Mouse (Mus musculus) CH12.LX (cell line): ENCODE results near the gene 1110008L16Rik.

Experiments
- BHLHE40 ChIP-seq: IDR thresholded peaks from 2 replicates; pipeline ENCODE4 v1.6.1; 2011; ENCODE audit warnings: mild to moderate bottlenecking, low read depth, low read length, improper control_type of control experiment
- CTCF ChIP-seq, 2 experiments: IDR thresholded peaks in 1 of 2; conservative IDR thresholded peaks in 1 of 2; 2 replicates each; pipeline ENCODE4 v1.5.1; 2011 to 2012; ENCODE audit warnings: low read depth in 2 of 2, low read length in 2 of 2, improper control_type of control experiment in 1 of 2, inconsistent platforms in 1 of 2, mild to moderate bottlenecking in 1 of 2, moderate library complexity in 1 of 2
- MAFK ChIP-seq: IDR thresholded peaks from 2 replicates; pipeline ENCODE4 v1.6.1; 2011; ENCODE audit warnings: low read length, improper control_type of control experiment; ENCODE audit not compliant: insufficient replicate concordance
- RAD21 ChIP-seq: IDR thresholded peaks from 2 replicates; pipeline ENCODE4 v1.6.1; 2011; ENCODE audit warnings: low read depth, mild to moderate bottlenecking, low read length, improper control_type of control experiment, moderate library complexity
- ZMIZ1 ChIP-seq: IDR thresholded peaks from 2 replicates; pipeline ENCODE4 v1.6.1; 2012; ENCODE audit warnings: low read depth, mild to moderate bottlenecking, inconsistent platforms, low read length, improper control_type of control experiment

DNA sequence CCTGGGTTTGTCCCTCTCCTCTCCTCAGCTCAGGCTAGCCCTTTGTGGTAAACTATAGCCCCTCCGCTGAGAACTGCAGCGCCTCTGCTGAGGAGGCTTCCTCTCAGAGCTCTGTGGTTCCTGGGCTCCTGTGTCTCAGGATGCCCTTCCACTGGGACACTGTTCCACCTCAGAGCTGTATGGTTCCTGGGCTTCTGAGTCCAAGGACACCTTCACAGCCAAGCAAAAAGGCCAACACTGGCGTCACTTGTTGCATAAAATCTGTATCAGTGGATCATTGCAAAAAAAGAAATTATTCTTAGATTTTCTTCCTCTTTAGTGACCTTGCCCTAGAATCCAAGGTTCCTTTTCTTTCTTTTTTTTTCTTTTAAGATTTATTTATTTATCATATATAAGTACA, 85.4 kb downstream of the 1110008L16Rik start:
- TF ChIP-seq RAD21 (no peak), ZMIZ1 (no peak), BHLHE40 (no peak), MAFK (no peak), CTCF (conservative IDR thresholded peaks at IDR 0.05 in 1 of 2, IDR thresholded peaks at IDR 0.05 in 1 of 2; ENCODE audit: low read depth in 2 of 2, low read length in 2 of 2) (no peak)
